Comparison of ENCODE assay signal across 23 mouse cellular contexts in genomic region chr16:10310507-10310906, GRCm38 (mm10). TPM values are rescaled to one million over a fixed set of nuclear protein-coding genes. Genes with fewer than 3 reads are reported as not detected.
A peak's percentile ranks its signal among the peaks of the same experiment; 100 is the strongest.
DNase-seq lines count a peak whose midpoint lies in the region; ATAC-seq and TF ChIP-seq lines count a peak whose summit lies in the region.
"Had no signal": no experiment of that assay in that cellular context is flagged by ENCODE, and none has a peak within 500 bp of the region (broad histone marks: within the 10 kb centered on the region; RNA-seq: fewer than 3 reads in every experiment).

No protein-coding gene starts in this region.

- H3K27ac ChIP-seq in heart, adult 2 months = peak overlapping the region; percentile 75
- H3K27ac ChIP-seq in heart, embryonic 10.5 days = 0 out of 2 replicates have a peak overlapping the region, but pooled peaks have one; percentile 76
- peak overlapping the region; percentile 86 for H3K27ac ChIP-seq in heart, embryonic 12.5 days (ENCODE audit: poor library complexity, severe bottlenecking)
- peak overlapping the region; percentile 84 for H3K27ac ChIP-seq in heart, postnatal 0 days (ENCODE audit: low read depth)
- no peak overlapping the region for H3K27ac ChIP-seq in kidney, adult 2 months (ENCODE audit: insufficient read depth, low read depth, low read length)
- H3K27ac ChIP-seq: hindbrain, embryonic 13.5 days; limb, embryonic 12.5 days; liver, embryonic 15.5 days; neural tube, embryonic 12.5 days had no signal

- TF ChIP-seq CTCF in heart, adult 2 months (IDR thresholded peaks at IDR 0.05) = no peak
- no peak for TF ChIP-seq CTCF in heart, postnatal 0 days (IDR thresholded peaks at IDR 0.05; ENCODE audit: low read depth)
- no peak for TF ChIP-seq CTCF in kidney, adult 2 months (conservative IDR thresholded peaks at IDR 0.05; ENCODE audit: insufficient read depth, insufficient read length, low read depth, low read length)

- H3K4me1 ChIP-seq in heart, adult 2 months (ENCODE audit: control insufficient read depth, insufficient read depth, low read length) = peaks cover 15% of the 10 kb centered on the region
- H3K4me1 ChIP-seq in heart, embryonic 10.5 days = peaks cover 38% of the 10 kb centered on the region
- peaks cover 40% of the 10 kb centered on the region for H3K4me1 ChIP-seq in heart, embryonic 12.5 days (replicated peaks)
- peaks cover 31% of the 10 kb centered on the region for H3K4me1 ChIP-seq in heart, postnatal 0 days (ENCODE audit: control insufficient read depth, insufficient read depth)
- no peaks in the 10 kb centered on the region for H3K4me1 ChIP-seq in kidney, adult 2 months (ENCODE audit: control insufficient read depth, insufficient read depth, low read length)
- H3K4me1 ChIP-seq: liver, embryonic 15.5 days had no signal

- ATAC-seq in heart, embryonic 12.5 days (ENCODE audit: insufficient number of reproducible peaks, low FRiP score) = no peak
- no peak for ATAC-seq in heart, postnatal 0 days (ENCODE audit: insufficient read depth, low read depth)
- ATAC-seq: forebrain, embryonic 14.5 days; intestine, embryonic 16.5 days; midbrain, embryonic 16.5 days had no signal

- no peaks in the 10 kb centered on the region for H3K9me3 ChIP-seq in heart, embryonic 10.5 days
- no peaks in the 10 kb centered on the region for H3K9me3 ChIP-seq in heart, embryonic 12.5 days (replicated peaks)
- H3K9me3 ChIP-seq in heart, postnatal 0 days (replicated peaks; ENCODE audit: control insufficient read depth, low read length) = no peaks in the 10 kb centered on the region
- H3K9me3 ChIP-seq: hindbrain, embryonic 13.5 days; limb, embryonic 12.5 days; liver, embryonic 15.5 days; neural tube, embryonic 12.5 days had no signal

- no peaks in the 10 kb centered on the region for H3K36me3 ChIP-seq in heart, adult 2 months (ENCODE audit: control insufficient read depth, insufficient read depth, low read length)
- H3K36me3 ChIP-seq in heart, embryonic 10.5 days = no peaks in the 10 kb centered on the region
- H3K36me3 ChIP-seq in heart, embryonic 12.5 days = no peaks in the 10 kb centered on the region
- H3K36me3 ChIP-seq in heart, postnatal 0 days (replicated peaks; ENCODE audit: control insufficient read depth, insufficient read depth, low read length) = 0 out of 2 replicates have a peak, but pooled peaks cover 4% of the 10 kb centered on the region
- no peaks in the 10 kb centered on the region for H3K36me3 ChIP-seq in kidney, adult 2 months (ENCODE audit: control insufficient read depth, insufficient read depth, low read length)
- H3K36me3 ChIP-seq: hindbrain, embryonic 13.5 days; limb, embryonic 12.5 days; liver, embryonic 15.5 days; neural tube, embryonic 12.5 days had no signal

- 40% methylated on average over 5 of the region's 5 CpGs for WGBS in heart, adult 2 months
- 61% methylated on average over 5 of the region's 5 CpGs for WGBS in heart, embryonic 10.5 days
- 76% methylated on average over 5 of the region's 5 CpGs for WGBS in heart, embryonic 12.5 days
- WGBS in heart, postnatal 0 days = 57% methylated on average over 5 of the region's 5 CpGs
- WGBS in kidney, adult 2 months = 77% methylated on average over 5 of the region's 5 CpGs

- peak in 1 of 2 experiments; percentile 21 for DNase-seq in heart, adult 2 months
- no peak for DNase-seq in heart, postnatal 4 days
- no peak for DNase-seq in heart, embryonic 10.5 days (ENCODE audit: low spot score)
- DNase-seq in heart, postnatal 0 days (ENCODE audit: low spot score) = no peak
- DNase-seq in kidney, adult 2 months = no peak
- DNase-seq in cerebellum, adult 9-10 months = no peak
- DNase-seq: adrenal gland, postnatal 25 days; B cell, adult 2 months; cerebellum, adult 11-12 months; cerebellum, postnatal 10 days; gastrocnemius, postnatal 36 days; kidney, adult 9 months; kidney, postnatal 14 days; thymus, postnatal 4 days had no signal

- H3K79me2 ChIP-seq in heart, adult 2 months (replicated peaks; ENCODE audit: control insufficient read depth, insufficient read depth, low read length) = peaks cover 5% of the 10 kb centered on the region

- no peaks in the 10 kb centered on the region for H3K27me3 ChIP-seq in heart, adult 2 months (ENCODE audit: control insufficient read depth, insufficient read depth, low read length)
- peaks cover 16% of the 10 kb centered on the region; the same call in 1 of the 2 replicates for H3K27me3 ChIP-seq in heart, embryonic 10.5 days (ENCODE audit: insufficient read depth, poor library complexity, severe bottlenecking)
- peaks cover 7% of the 10 kb centered on the region; the same call in 1 of the 2 replicates for H3K27me3 ChIP-seq in heart, embryonic 12.5 days (replicated peaks)
- no peaks in the 10 kb centered on the region for H3K27me3 ChIP-seq in heart, postnatal 0 days (ENCODE audit: control insufficient read depth, insufficient read depth, low read length)
- 0 out of 2 replicates have a peak, but pooled peaks cover 1% of the 10 kb centered on the region for H3K27me3 ChIP-seq in kidney, adult 2 months (replicated peaks; ENCODE audit: control insufficient read depth, insufficient read depth, low read length)

- H3K4me3 ChIP-seq in heart, adult 2 months = no peak overlapping the region
- no peak overlapping the region for H3K4me3 ChIP-seq in heart, embryonic 10.5 days
- no peak overlapping the region for H3K4me3 ChIP-seq in heart, embryonic 12.5 days
- no peak overlapping the region for H3K4me3 ChIP-seq in heart, postnatal 0 days (ENCODE audit: low read depth, low read length)
- H3K4me3 ChIP-seq in kidney, adult 2 months (ENCODE audit: insufficient read depth, low read depth, low read length) = no peak overlapping the region
- H3K4me3 ChIP-seq: hindbrain, embryonic 13.5 days; limb, embryonic 12.5 days; liver, embryonic 15.5 days; neural tube, embryonic 12.5 days had no signal

- intact Hi-C loops in heart, adult 2 months (cut with DNase I) = loop anchor here (2.0 to 5.0 kb wide), 2 partner anchors 30 to 42 kb away; no protein-coding TSS in a partner anchor

- no peak for TF ChIP-seq EP300 in heart, adult 2 months (IDR thresholded peaks at IDR 0.05; ENCODE audit: insufficient read depth, low read depth, low read length)
- no peak for TF ChIP-seq EP300 in heart, postnatal 0 days (IDR thresholded peaks at IDR 0.05; ENCODE audit: low read depth)

- H3K9ac ChIP-seq in heart, adult 2 months (ENCODE audit: low read depth, low read length) = no peak overlapping the region
- no peak overlapping the region for H3K9ac ChIP-seq in heart, embryonic 12.5 days
- H3K9ac ChIP-seq in heart, postnatal 0 days (replicated peaks; ENCODE audit: low read depth, low read length) = no peak overlapping the region
- H3K9ac ChIP-seq: hindbrain, embryonic 13.5 days; limb, embryonic 12.5 days; liver, embryonic 15.5 days; neural tube, embryonic 12.5 days had no signal

- H3K4me2 ChIP-seq in heart, embryonic 12.5 days = peak overlapping the region; percentile 39; the same call in 1 of the 2 replicates
- peak overlapping the region; percentile 89 for H3K4me2 ChIP-seq in heart, postnatal 0 days (ENCODE audit: low read depth, low read length)
- H3K4me2 ChIP-seq: hindbrain, embryonic 13.5 days; limb, embryonic 12.5 days; liver, embryonic 15.5 days; midbrain, embryonic 11.5 days; neural tube, embryonic 12.5 days had no signal

- no peak for TF ChIP-seq POLR2A in heart, adult 2 months (IDR thresholded peaks at IDR 0.05; ENCODE audit: insufficient read depth, low read depth, low read length)
- TF ChIP-seq POLR2A in kidney, adult 2 months (IDR thresholded peaks at IDR 0.05; ENCODE audit: low read depth, low read length) = no peak

RNA-seq across cellular contexts. Expression of gene Emp2, which starts 3.3 kb away (rescaled TPM):
- total RNA-seq in heart, adult 2 months (2021) = 10 to 100 TPM; 33.6 to 34.1 TPM
- polyA plus RNA-seq in heart, adult 2 months (2012; rRNA removed) = 49.9 and 75.4 TPM in 2 replicates
- 10 to 100 TPM; 41.5 to 42.5 TPM for total RNA-seq in heart, postnatal 4 days (2021)
- 22.3 and 25.5 TPM in 2 replicates for polyA plus RNA-seq in heart, embryonic 10.5 days (2016; fragmentation: Nextera tagmentation; extraction: Ambion mirVana)
- polyA plus RNA-seq in heart, embryonic 12.5 days (2016; fragmentation: Nextera tagmentation; extraction: Ambion mirVana) = 24.2 and 25.4 TPM in 2 replicates
- total RNA-seq in heart, postnatal 0 days (2014; rRNA removed; ENCODE audit: low replicate concordance) = 43.4 and 56.7 TPM in 2 replicates
- 25.5 and 25.7 TPM in 2 replicates for polyA plus RNA-seq in heart, postnatal 0 days (2015; fragmentation: Nextera tagmentation; extraction: Ambion mirVana)
- 22.3 and 23.3 TPM in 2 replicates for polyA plus RNA-seq in kidney, adult 2 months (2012; rRNA removed)
